Mouse (Mus musculus): ENCODE measurements around the gene Edar. TPM values are rescaled to one million over a fixed set of nuclear protein-coding genes. Genes with fewer than 3 reads are reported as not detected.

Gene Edar
- polyA plus RNA-seq, 1 experiment from 2014 or later, result 0.41 TPM

DNA sequence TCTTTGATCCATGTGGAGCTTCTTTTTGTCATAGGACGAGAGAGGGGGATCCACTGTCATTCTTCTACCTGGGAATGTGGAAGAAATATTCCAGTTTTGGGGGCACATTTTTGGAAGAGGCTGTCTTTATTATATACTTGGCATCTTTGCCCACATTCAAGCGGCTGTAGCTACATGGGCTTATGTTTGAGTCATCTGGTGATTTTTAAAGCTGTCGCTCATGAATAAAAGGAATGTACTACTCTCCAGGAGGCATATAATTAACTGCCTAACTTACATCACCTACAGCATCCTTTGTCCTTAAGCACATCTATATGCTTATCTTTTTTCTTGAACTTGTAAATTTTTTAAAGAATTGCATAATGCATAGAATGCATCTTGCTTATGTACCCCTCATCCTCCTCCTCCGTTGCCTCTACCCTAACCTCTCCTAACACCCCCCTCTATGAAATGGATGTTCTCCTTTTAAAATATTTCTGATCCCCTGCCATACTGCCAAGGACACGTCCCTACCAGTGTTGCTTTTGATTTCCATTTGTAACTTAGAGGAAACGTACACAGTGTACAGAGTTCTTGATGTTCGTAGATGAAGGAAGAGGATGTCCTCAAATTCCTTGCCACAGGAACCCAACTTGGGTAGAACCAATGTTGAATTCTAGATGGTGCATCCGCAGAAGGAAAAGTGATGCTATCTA, 120.6 kb downstream of the Edar start:
- WGBS, result 90% methylated on average over 8 of the region's 8 CpGs
- Histone ChIP-seq H3K27me3 (ENCODE audit: control insufficient read depth, insufficient read depth, low read length) (no peaks in the 10 kb centered on the region), H3K9me3 (ENCODE audit: control insufficient read depth, low read length) (no peaks in the 10 kb centered on the region), H3K27ac (replicated peaks; ENCODE audit: low read depth, low read length) (no peak overlapping the region), H3K9ac (replicated peaks; ENCODE audit: low read length) (no peak overlapping the region), H3K36me3 (ENCODE audit: control insufficient read depth, insufficient read depth, low read length) (no peaks in the 10 kb centered on the region), H3K4me3 (replicated peaks; ENCODE audit: low read depth, low read length) (no peak overlapping the region), H3K4me1 (ENCODE audit: control insufficient read depth, insufficient read depth, low read length) (no peaks in the 10 kb centered on the region), H3K4me2 (ENCODE audit: low read length) (no peak overlapping the region)
- ATAC-seq (ENCODE audit: low FRiP score, low TSS enrichment), result no peak
- DNase-seq, result no peak

Other genes starting within 250 kb of the Edar start
- 32.7 and 35.6 TPM in 2 replicates for gene Ranbp2, start 228.7 kb downstream of the Edar start, polyA plus RNA-seq (2014; fragmentation: Nextera tagmentation; extraction: Ambion mirVana)
- gene Ccdc138, start 177.7 kb downstream of the Edar start, polyA plus RNA-seq (2014; fragmentation: Nextera tagmentation; extraction: Ambion mirVana), result 7.8 and 8.4 TPM in 2 replicates
- not detected in 2 replicates for gene Gm17542, start 42.6 kb upstream of the Edar start, polyA plus RNA-seq (2014; fragmentation: Nextera tagmentation; extraction: Ambion mirVana)
- 2.4 and 4.2 TPM in 2 replicates for gene Sh3rf3, start 137.7 kb upstream of the Edar start, polyA plus RNA-seq (2014; fragmentation: Nextera tagmentation; extraction: Ambion mirVana)

All from midbrain, embryonic 14.5 days (tissue).